Mouse (Mus musculus) midbrain, postnatal 0 days (tissue): Measurements from ENCODE around the gene Cep290. TPM values are rescaled to one million over a fixed set of nuclear protein-coding genes. Genes with fewer than 3 reads are reported as not detected.
"Not testable (repeated sequence)": the region's sequence is repeated elsewhere in the genome, so short reads cannot be mapped to it uniquely, and the experiment has no call there.

Source experiments
- ATAC-seq: fragments of 200-750 bp; cut with Nextera tagmentation; 2 replicates; pipeline ENCODE4 v1.8.0; 2017; ENCODE audit warnings: moderate number of reproducible peaks, mild to moderate bottlenecking, moderate TSS enrichment, moderate library complexity; ENCODE audit not compliant: low FRiP score
- DNase-seq: peaks from one replicate; pipeline ENCODE4 v3.0.0-alpha.2; 2015; ENCODE audit warnings: low spot score
- H3K27ac ChIP-seq: fragments of 300-500 bp; sonication (generic); 2 replicates; pipeline ENCODE4 v1.5.1; 2014; ENCODE audit warnings: low read depth, mild to moderate bottlenecking, low read length, mixed read lengths
- H3K27me3 ChIP-seq: fragments of 300-500 bp; sonication (generic); 2 replicates; pipeline ENCODE4 v1.6.1; 2014; ENCODE audit warnings: low read length, control low read depth, mixed read lengths; ENCODE audit not compliant: insufficient read depth
- H3K36me3 ChIP-seq: fragments of 300-500 bp; sonication (generic); 2 replicates; pipeline ENCODE4 v1.6.1; 2014; ENCODE audit warnings: low read length, control low read depth, mixed read lengths; ENCODE audit not compliant: insufficient read depth
- H3K4me1 ChIP-seq: fragments of 300-500 bp; sonication (generic); 2 replicates; pipeline ENCODE4 v1.6.1; 2014; ENCODE audit warnings: mild to moderate bottlenecking, control low read depth, antibody characterized with exemption, low read length, mixed read lengths; ENCODE audit not compliant: insufficient read depth
- H3K4me2 ChIP-seq: fragments of 300-500 bp; sonication (generic); 2 replicates; pipeline ENCODE4 v1.6.1; 2014; ENCODE audit warnings: low read depth, mild to moderate bottlenecking, low read length, mixed read lengths; ENCODE audit not compliant: poor library complexity, severe bottlenecking
- H3K4me3 ChIP-seq: fragments of 300-500 bp; sonication (generic); 2 replicates; pipeline ENCODE4 v1.5.1; 2014; ENCODE audit warnings: low read depth, mild to moderate bottlenecking, low read length, moderate library complexity
- H3K9ac ChIP-seq: fragments of 300-500 bp; sonication (generic); replicated peaks from 2 replicates; pipeline ENCODE4 v1.6.1; 2014; ENCODE audit warnings: mild to moderate bottlenecking, low read length, moderate library complexity, mixed read lengths; ENCODE audit not compliant: poor library complexity, severe bottlenecking
- H3K9me3 ChIP-seq: fragments of 300-500 bp; sonication (generic); 2 replicates; pipeline ENCODE4 v1.6.1; 2016; ENCODE audit warnings: low read length, control low read depth
- CTCF ChIP-seq: IDR thresholded peaks from 2 replicates; pipeline ENCODE4 v1.5.1; 2016; ENCODE audit warnings: antibody characterized with exemption, mild to moderate bottlenecking
- WGBS: fragments of 180-500 bp; shearing (Covaris S2); extraction: QIAGEN DNeasy Blood & Tissue Kit; methylation state at CpG from one replicate; pipeline ENCODE4 v1.1.7; 2014; 5-methylcytosine and 5-hydroxymethylcytosine counted together
- polyA plus RNA-seq: library from polyadenylated mRNA; unstranded; fragments of >200 nt; fragmentation: Nextera tagmentation; extraction: Ambion mirVana; gene quantifications from 2 replicates; pipeline ENCODE4 v1.2.1, GENCODE M21; 2015
- total RNA-seq: library from RNA; depleted of rRNA; stranded (reverse); fragments of >200 nt; gene quantifications from 2 replicates; pipeline ENCODE4 v1.2.3, GENCODE M21; 2014

Gene Cep290
- total and polyA plus RNA-seq, 2 experiments from 2014 or later, result 3.9 to 5.1 TPM

DNA sequence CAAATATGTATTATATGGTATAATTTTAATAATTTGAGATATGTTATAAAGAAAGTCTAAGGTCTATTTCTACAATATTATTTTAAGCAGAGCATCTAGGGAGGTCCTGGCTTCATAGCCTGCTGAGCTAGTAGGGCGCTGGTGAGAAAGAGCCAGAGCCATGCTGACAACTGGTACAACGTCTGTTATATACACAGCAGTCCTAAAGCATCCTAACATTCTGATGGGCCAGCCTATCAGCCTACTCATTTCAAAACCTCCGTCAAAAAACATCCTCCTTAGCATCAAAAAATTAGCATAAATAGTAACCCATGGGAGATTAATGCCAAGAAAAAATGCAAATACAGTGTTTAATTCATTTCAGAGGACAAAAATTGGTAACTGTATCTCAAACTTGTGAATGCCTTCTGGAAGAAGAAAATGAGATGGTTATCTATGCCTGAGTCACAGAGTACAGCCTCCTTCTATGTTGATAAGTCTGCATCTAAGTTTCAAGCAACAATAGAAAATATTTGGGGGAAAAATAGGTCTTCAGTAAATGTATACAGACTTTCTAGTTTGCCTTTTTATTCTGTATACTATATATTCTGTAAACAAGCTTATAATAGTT is 69.3 kb downstream of the Cep290 start:
- ATAC-seq, result no peak
- Histone ChIP-seq H3K9me3 (no peaks in the 10 kb centered on the region), H3K27me3 (no peaks in the 10 kb centered on the region), H3K4me1 (no peaks in the 10 kb centered on the region), H3K4me3 (no peak overlapping the region), H3K27ac (no peak overlapping the region), H3K36me3 (0 out of 2 replicates have a peak, but pooled peaks cover 9% of the 10 kb centered on the region), H3K4me2 (no peak overlapping the region), H3K9ac (no peak overlapping the region)
- DNase-seq, result no peak
- 59% methylated on average over 3 of the region's 3 CpGs for WGBS
- TF ChIP-seq CTCF, result no peak

DNA sequence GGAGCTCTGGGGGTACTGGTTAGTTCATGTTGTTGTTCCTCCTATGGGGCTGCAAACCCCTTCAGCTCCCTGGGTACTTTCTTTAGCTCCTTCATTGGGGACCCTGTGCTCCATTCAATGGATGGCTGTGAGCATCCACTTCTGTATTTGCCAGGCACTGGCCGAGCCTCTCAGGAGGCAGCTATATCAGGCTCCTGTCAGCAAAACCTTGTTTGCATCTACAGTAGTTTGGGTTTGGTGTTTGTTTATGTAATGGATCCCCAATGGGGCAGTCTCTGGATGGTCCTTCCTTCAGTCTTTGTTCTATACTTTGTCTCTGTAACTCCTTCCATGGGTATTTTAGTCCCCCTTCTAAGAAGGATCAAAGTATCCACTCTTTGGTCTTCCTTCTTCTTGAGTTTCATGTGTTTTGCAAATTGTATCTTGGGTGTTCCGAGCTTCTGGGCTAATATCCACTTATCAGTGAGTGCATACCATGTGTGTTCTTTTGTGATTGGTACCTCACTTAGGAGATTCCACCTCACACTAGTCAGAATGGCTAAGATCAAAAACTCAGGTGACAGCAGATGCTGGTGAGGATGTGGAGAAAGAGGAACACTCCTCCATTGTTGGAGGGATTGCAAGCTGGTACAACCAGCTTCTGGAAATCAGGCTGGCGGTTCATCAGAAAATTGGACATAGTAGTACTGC is 73.0 kb downstream of the Cep290 start:
- H3K9ac ChIP-seq, H3K4me3 ChIP-seq, H3K27ac ChIP-seq, DNase-seq, H3K27me3 ChIP-seq, ATAC-seq, H3K4me2 ChIP-seq, H3K9me3 ChIP-seq, H3K4me1 ChIP-seq: not testable (repeated sequence)
- peaks cover 11% of the 10 kb centered on the region; the same call in 1 of the 2 replicates for H3K36me3 ChIP-seq
- WGBS, result 96% methylated on average over 3 of the region's 3 CpGs

DNA sequence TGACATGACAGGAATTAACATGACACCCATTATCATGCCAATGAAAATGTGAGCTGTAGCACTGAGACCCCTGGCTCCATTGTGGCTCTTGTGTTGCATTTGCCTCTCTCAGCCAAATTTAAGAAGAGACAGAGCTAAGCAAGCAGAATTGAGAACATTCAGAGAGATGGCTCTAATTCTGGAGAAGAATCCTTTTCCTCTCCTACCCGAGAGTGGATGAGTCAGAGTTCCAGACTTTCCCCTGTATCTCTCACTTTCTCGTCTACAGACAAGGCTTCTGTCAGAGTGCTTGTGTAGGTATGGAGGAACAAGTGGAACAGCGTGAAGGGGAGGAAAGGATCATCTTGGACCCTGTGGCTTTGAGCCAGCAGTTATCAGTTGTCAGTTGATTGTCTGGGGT is 76.8 kb downstream of the Cep290 start:
- no peak overlapping the region for H3K27ac ChIP-seq
- WGBS, result 93% methylated on average over 3 of the region's 3 CpGs
- no peak for TF ChIP-seq CTCF
- DNase-seq (no peak), ATAC-seq (no peak)
- H3K27me3 ChIP-seq, result no peaks in the 10 kb centered on the region
- H3K4me1 ChIP-seq, result no peaks in the 10 kb centered on the region
- H3K4me3 ChIP-seq, result no peak overlapping the region
- no peaks in the 10 kb centered on the region for H3K9me3 ChIP-seq
- H3K4me2 ChIP-seq, result no peak overlapping the region
- no peak overlapping the region for H3K9ac ChIP-seq
- peaks cover 18% of the 10 kb centered on the region; the same call in 1 of the 2 replicates for H3K36me3 ChIP-seq

DNA sequence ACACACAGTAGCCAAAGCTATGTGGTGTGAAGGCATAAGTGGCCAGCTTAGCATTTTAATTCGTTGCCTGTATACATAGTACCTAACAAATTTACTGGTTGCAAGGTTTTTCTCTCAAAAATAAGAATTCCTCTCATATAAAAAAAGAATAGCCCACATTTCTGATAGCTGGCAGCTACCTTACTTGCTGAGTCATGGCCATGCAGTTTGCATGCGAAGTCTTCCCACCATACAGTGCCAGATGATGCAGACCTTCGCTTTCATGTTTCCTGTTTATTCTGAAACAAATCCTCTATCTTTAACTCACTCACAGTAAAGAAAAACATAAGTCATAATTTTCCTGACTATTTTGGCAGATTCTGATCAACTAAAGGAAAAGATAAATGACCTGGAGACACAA is 84.3 kb downstream of the Cep290 start:
- Histone ChIP-seq H3K9ac (no peak overlapping the region), H3K27ac (no peak overlapping the region), H3K9me3 (no peaks in the 10 kb centered on the region), H3K36me3 (peaks cover 26% of the 10 kb centered on the region; the same call in 1 of the 2 replicates), H3K27me3 (no peaks in the 10 kb centered on the region), H3K4me3 (no peak overlapping the region), H3K4me2 (no peak overlapping the region), H3K4me1 (no peaks in the 10 kb centered on the region)
- no peak for TF ChIP-seq CTCF
- no peak for DNase-seq
- WGBS, result 88% methylated on average over 3 of the region's 3 CpGs
- no peak for ATAC-seq

DNA sequence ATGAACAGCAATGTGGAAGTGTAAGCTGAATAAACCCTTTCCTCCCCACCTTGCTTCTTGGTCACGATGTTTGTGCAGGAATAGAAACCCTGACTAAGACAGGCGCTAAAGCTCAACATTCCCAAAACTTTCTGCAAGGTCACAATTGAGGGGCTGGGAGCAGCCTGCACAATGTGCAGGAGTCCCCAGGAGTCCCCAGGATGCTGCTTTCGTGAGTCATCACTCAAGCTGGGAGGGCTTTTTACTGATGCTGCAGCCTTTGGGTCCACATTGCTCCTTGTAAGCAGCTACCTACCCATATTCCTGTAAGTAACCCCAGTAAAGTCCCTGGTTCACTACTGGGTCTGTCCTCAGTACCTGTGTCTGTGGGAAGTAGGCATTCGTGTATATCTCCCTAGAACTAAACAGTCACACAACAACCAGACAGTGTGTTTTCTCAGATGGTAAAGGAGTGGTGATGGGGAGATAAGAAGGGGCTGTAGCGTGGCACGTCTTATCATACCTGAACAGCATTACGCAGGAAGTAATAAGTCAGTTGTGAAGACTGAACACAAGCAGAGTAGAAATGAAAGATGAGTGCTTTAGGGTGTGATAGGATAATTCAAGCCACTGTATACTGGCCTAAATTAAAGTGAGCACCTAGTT is 87.3 kb downstream of the Cep290 start:
- H3K27me3 ChIP-seq, result no peaks in the 10 kb centered on the region
- H3K4me3 ChIP-seq, result no peak overlapping the region
- TF ChIP-seq CTCF, result no peak
- ATAC-seq (no peak), DNase-seq (no peak)
- 93% methylated on average over 7 of the region's 7 CpGs for WGBS
- no peak overlapping the region for H3K4me2 ChIP-seq
- peaks cover 22% of the 10 kb centered on the region; the same call in 1 of the 2 replicates for H3K36me3 ChIP-seq
- H3K9ac ChIP-seq, result no peak overlapping the region
- H3K27ac ChIP-seq, result no peak overlapping the region
- H3K4me1 ChIP-seq, result no peaks in the 10 kb centered on the region
- H3K9me3 ChIP-seq, result no peaks in the 10 kb centered on the region

DNA sequence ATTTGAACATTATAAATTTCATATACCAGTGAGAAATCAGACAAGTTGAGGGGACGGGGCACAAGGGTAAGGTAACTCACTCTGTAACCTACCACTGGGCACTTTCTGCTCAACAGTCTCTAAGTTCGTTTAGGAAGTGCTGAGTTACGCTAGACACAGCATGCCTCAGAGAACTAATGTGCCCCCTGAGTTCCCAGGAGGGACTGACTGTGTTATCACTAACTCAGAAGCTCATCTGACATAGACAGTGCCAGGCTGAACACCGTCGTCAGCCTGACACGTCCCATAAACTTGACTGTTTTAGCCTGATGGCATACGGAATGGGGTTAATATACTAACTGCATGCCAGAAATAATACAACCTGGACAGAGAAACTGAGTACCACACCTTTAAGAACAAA is 87.9 kb downstream of the Cep290 start:
- DNase-seq (no peak), ATAC-seq (no peak)
- peaks cover 22% of the 10 kb centered on the region; the same call in 1 of the 2 replicates for H3K36me3 ChIP-seq
- no peak for TF ChIP-seq CTCF
- H3K9me3 ChIP-seq, result no peaks in the 10 kb centered on the region
- H3K27ac ChIP-seq, result no peak overlapping the region
- H3K4me3 ChIP-seq, result no peak overlapping the region
- 95% methylated on average over 7 of the region's 7 CpGs for WGBS
- H3K4me1 ChIP-seq, result no peaks in the 10 kb centered on the region
- no peak overlapping the region for H3K9ac ChIP-seq
- no peaks in the 10 kb centered on the region for H3K27me3 ChIP-seq
- no peak overlapping the region for H3K4me2 ChIP-seq
